Mouse (Mus musculus) limb, embryonic 10.5 days (tissue): ENCODE data around the gene Kif1c. TPM values are rescaled to one million over a fixed set of nuclear protein-coding genes. Genes with fewer than 3 reads are reported as not detected.
"Not testable (repeated sequence)": the region's sequence is repeated elsewhere in the genome, so short reads cannot be mapped to it uniquely, and the experiment has no call there.

Source experiments
- DNase-seq: peaks from one replicate; pipeline ENCODE4 v3.0.0-alpha.2; 2017; ENCODE audit warnings: low spot score
- H3K27ac ChIP-seq: fragments of 300-500 bp; sonication (generic); 2 replicates; pipeline ENCODE4 v1.5.1; 2016; ENCODE audit warnings: mild to moderate bottlenecking
- H3K27me3 ChIP-seq: fragments of 300-500 bp; sonication (generic); 2 replicates; pipeline ENCODE4 v1.6.1; 2016; ENCODE audit warnings: low read depth, mild to moderate bottlenecking; ENCODE audit not compliant: poor library complexity, severe bottlenecking
- H3K36me3 ChIP-seq: fragments of 300-500 bp; sonication (generic); 2 replicates; pipeline ENCODE4 v1.6.1; 2016; ENCODE audit warnings: mild to moderate bottlenecking, moderate library complexity
- H3K4me1 ChIP-seq: fragments of 300-500 bp; sonication (generic); 2 replicates; pipeline ENCODE4 v1.6.1; 2016
- H3K4me3 ChIP-seq: fragments of 300-500 bp; sonication (generic); 2 replicates; pipeline ENCODE4 v1.5.1; 2016; ENCODE audit warnings: mild to moderate bottlenecking, moderate library complexity
- H3K9me3 ChIP-seq: fragments of 300-500 bp; sonication (generic); replicated peaks from 2 replicates; pipeline ENCODE4 v1.6.1; 2016; ENCODE audit warnings: mild to moderate bottlenecking
- WGBS: fragments of 180-500 bp; shearing (Covaris S2); methylation state at CpG from one replicate; pipeline ENCODE4 v1.1.7; 2016; 5-methylcytosine and 5-hydroxymethylcytosine counted together
- microRNA-seq: library from miRNA; unstranded; fragments of <30 nt; microRNA quantifications from one replicate; pipeline ENCODE4, GENCODE M21; 2017
- polyA plus RNA-seq: library from polyadenylated mRNA; unstranded; fragments of >200 nt; fragmentation: Nextera tagmentation; extraction: Ambion mirVana; gene quantifications from 2 replicates; pipeline ENCODE4 v1.2.1, GENCODE M21; 2016

Gene Kif1c
- polyA plus RNA-seq, 1 experiment from 2014 or later = 2.2 TPM

DNA sequence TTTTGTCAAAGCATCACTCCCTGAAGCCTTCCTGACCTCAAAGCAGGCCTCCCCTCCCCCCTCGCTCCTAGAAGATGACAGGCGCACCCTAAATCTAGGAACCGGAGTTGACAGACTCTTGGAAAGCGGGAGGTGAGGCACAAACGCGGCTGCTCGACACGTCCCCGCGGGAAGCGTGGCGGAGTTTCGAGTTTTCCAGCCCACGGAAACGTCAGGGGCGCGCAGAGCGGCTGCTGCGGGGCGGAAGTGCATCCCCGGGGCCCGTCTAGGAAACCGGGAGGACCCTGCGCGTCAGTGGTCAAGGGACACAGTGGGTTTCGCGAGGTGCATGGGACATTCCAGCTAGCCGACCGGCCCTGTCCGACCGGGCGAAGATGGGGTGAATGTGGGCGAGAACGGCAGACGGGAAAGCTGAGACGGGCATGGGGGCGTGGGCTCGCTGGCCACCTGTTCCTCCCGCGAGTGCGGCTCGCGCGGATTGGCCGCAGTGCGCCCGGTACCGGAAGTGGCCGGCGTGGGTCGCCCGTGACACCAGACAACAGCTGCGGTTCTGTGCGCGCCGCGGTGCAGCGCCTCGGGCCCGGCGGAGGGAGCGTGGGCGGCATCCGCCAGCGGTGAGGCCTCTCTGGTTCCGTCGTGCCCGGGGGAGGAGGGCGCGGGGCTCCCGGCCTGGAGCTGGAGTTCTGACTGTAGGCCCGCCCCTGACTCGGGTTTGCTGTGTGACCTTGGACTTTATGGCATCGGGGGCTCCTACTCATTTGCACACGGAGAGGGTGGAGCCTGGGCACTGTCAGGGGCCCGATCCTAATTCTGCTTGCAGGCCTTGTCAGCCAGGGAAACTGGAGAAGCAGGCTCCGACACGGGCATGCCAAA, 63.8 kb downstream of the Kif1c start, which contains the start of gene Zfp3:
Gene Zfp3, plus strand, starts transcription at position 274 of the 873 bp plus-strand sequence.
- H3K9me3 ChIP-seq = no peaks in the 10 kb centered on the region
- under 1% methylated on average over 78 of the region's 78 CpGs for WGBS

DNA sequence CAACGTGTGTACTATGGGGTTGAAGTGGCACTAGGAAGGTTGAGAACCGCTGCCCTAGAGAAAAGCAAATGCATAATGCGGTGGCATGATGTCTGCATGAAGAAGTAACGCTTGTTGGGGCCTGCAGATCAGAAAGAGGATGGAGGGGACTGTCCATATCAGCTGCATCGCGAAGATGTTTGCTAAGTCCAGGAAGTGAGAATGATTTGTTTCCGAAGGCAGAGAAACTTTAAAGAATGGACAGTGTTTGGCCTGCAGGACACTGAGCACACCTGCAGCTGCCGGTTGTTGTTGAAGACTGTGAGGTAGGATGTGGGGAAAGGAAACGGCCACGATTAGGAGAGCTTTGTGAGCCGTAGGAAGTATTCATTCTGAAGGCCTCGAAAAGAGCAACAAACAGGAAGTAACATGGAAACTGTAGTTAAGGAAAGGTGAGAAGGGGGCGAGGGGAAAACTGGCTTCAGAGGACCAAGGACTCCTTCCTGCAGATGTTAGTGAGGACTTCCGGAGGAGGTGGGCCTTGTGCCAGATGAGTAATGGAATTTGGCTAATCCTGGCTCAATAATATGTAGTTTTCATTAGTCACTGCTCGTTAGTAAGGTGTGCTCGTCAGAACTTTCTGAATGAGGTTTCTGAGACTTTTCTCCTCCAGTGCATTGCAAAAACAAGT, 65.6 kb downstream of the Kif1c start:
- 83% methylated on average over 16 of the region's 16 CpGs for WGBS
- Histone ChIP-seq H3K27ac (no peak overlapping the region), H3K9me3 (no peaks in the 10 kb centered on the region), H3K4me1 (peaks cover 21% of the 10 kb centered on the region), H3K27me3 (no peaks in the 10 kb centered on the region), H3K4me3 (no peak overlapping the region), H3K36me3 (0 out of 2 replicates have a peak, but pooled peaks cover 6% of the 10 kb centered on the region)
- no peak for DNase-seq

More for the DNA sequence above, 63.8 kb downstream of the Kif1c start, which contains the start of gene Zfp3:
- peaks cover 21% of the 10 kb centered on the region for H3K4me1 ChIP-seq
- H3K36me3 ChIP-seq = 0 out of 2 replicates have a peak, but pooled peaks cover 5% of the 10 kb centered on the region
- H3K4me3 ChIP-seq = peak within 1 kb of the TSS; percentile 93
- peak; percentile 80 for DNase-seq
- peak within 1 kb of the TSS; percentile 90 for H3K27ac ChIP-seq
- H3K27me3 ChIP-seq = no peaks in the 10 kb centered on the region

GRCm38 (mm10) chr11:70770804-70771203, 70.5 kb downstream of the Kif1c start:
- no peak overlapping the region for H3K27ac ChIP-seq
- WGBS = 91% methylated on average over 3 of the region's 3 CpGs
- no peaks in the 10 kb centered on the region for H3K9me3 ChIP-seq
- no peak overlapping the region for H3K4me3 ChIP-seq
- H3K27me3 ChIP-seq = no peaks in the 10 kb centered on the region
- H3K4me1 ChIP-seq = peaks cover 3% of the 10 kb centered on the region; the same call in 1 of the 2 replicates
- H3K36me3 ChIP-seq = peaks cover 29% of the 10 kb centered on the region
- DNase-seq = no peak

- peak; percentile 81 for DNase-seq
- H3K36me3 ChIP-seq = peaks cover 12% of the 10 kb centered on the region
- H3K4me3 ChIP-seq = no peak overlapping the region
- peaks cover 6% of the 10 kb centered on the region; the same call in 1 of the 2 replicates for H3K4me1 ChIP-seq
- H3K9me3 ChIP-seq = no peaks in the 10 kb centered on the region
- H3K27me3 ChIP-seq = no peaks in the 10 kb centered on the region
- WGBS = 29% methylated on average over 17 of the region's 17 CpGs
- no peak overlapping the region for H3K27ac ChIP-seq
These were observed 76.7 kb downstream of the Kif1c start for GRCm38 (mm10) chr11:70776830-70777571.

- DNase-seq = no peak
- no peaks in the 10 kb centered on the region for H3K9me3 ChIP-seq
- 70% methylated on average over 6 of the region's 6 CpGs for WGBS
- no peak overlapping the region for H3K27ac ChIP-seq
- no peaks in the 10 kb centered on the region for H3K27me3 ChIP-seq
- peaks cover 6% of the 10 kb centered on the region; the same call in 1 of the 2 replicates for H3K36me3 ChIP-seq
- peaks cover 6% of the 10 kb centered on the region; the same call in 1 of the 2 replicates for H3K4me1 ChIP-seq
- no peak overlapping the region for H3K4me3 ChIP-seq
These were observed 77.3 kb downstream of the Kif1c start for GRCm38 (mm10) chr11:70777634-70778033.

GRCm38 (mm10) chr11:70778058-70778457, 77.7 kb downstream of the Kif1c start:
- 29% methylated on average over 6 of the region's 6 CpGs for WGBS

More at GRCm38 (mm10) chr11:70778058-70778457, 77.7 kb downstream of the Kif1c start:
- H3K36me3 ChIP-seq, DNase-seq, H3K4me1 ChIP-seq, H3K9me3 ChIP-seq, H3K27me3 ChIP-seq, H3K27ac ChIP-seq, H3K4me3 ChIP-seq: not testable (repeated sequence)

Small RNA genes within 50 kb of the gene (microRNA-seq; reads per million reads assigned to microRNA genes)
- gene Gm22760 = not detected
- gene Mir6925 = not detected

Other genes starting within 250 kb of the Kif1c start
- 48.4 and 51.5 TPM in 2 replicates for gene Med11, start 248.6 kb upstream of the Kif1c start, polyA plus RNA-seq
- 0.09 TPM in 1 of 2 replicates, not detected in the other for gene Zmynd15, start 241.1 kb upstream of the Kif1c start, polyA plus RNA-seq
- 0.49 TPM in 2 replicates for gene Cxcl16, start 240.6 kb upstream of the Kif1c start, polyA plus RNA-seq
- 0.98 and 1.2 TPM in 2 replicates for gene Tm4sf5, start 195.3 kb upstream of the Kif1c start, polyA plus RNA-seq
- gene Vmo1, start 185.9 kb upstream of the Kif1c start, polyA plus RNA-seq = 0.30 TPM in 1 of 2 replicates, not detected in the other
- gene Gltpd2, start 181.4 kb upstream of the Kif1c start, polyA plus RNA-seq = 0.16 and 0.19 TPM in 2 replicates
- 1,140 and 1,215 TPM in 2 replicates for gene Psmb6, start 175.2 kb upstream of the Kif1c start, polyA plus RNA-seq
- gene Gm40193, start 167.6 kb upstream of the Kif1c start, polyA plus RNA-seq = not detected in 2 replicates
- 1.4 and 2.0 TPM in 2 replicates for gene Pld2, start 160.5 kb upstream of the Kif1c start, polyA plus RNA-seq
- gene Mink1, start 137.7 kb upstream of the Kif1c start, polyA plus RNA-seq = 15.1 and 17.2 TPM in 2 replicates
- not detected in 2 replicates for gene 4930544D05Rik, start 84.7 kb upstream of the Kif1c start, polyA plus RNA-seq
- gene Chrne, start 81.3 kb upstream of the Kif1c start, polyA plus RNA-seq = not detected in 2 replicates
- gene Gp1ba, start 61.4 kb upstream of the Kif1c start, polyA plus RNA-seq = 0.18 and 0.75 TPM in 2 replicates
- 85.0 and 104 TPM in 2 replicates for gene Rnf167, start 53.3 kb upstream of the Kif1c start, polyA plus RNA-seq
- gene Slc25a11, start 53.1 kb upstream of the Kif1c start, polyA plus RNA-seq = 136 and 160 TPM in 2 replicates
- gene Pfn1, start 45.9 kb upstream of the Kif1c start, polyA plus RNA-seq = 2,132 and 2,568 TPM in 2 replicates
- 67.8 and 75.6 TPM in 2 replicates for gene Eno3, start 43.3 kb upstream of the Kif1c start, polyA plus RNA-seq
- 182 and 196 TPM in 2 replicates for gene Spag7, start 31.1 kb upstream of the Kif1c start, polyA plus RNA-seq
- gene Camta2, start 12.4 kb upstream of the Kif1c start, polyA plus RNA-seq = 8.9 and 11.6 TPM in 2 replicates
- 1.1 and 1.2 TPM in 2 replicates for gene Inca1, start 393 bp upstream of the Kif1c start, polyA plus RNA-seq
- 3.0 and 5.1 TPM in 2 replicates for gene Zfp3, start 63.7 kb downstream of the Kif1c start, polyA plus RNA-seq
- 0.18 TPM in 1 of 2 replicates, not detected in the other for gene Scimp, start 112.0 kb downstream of the Kif1c start, polyA plus RNA-seq
- 28.1 and 33.1 TPM in 2 replicates for gene Rabep1, start 144.2 kb downstream of the Kif1c start, polyA plus RNA-seq